19 mouse cellular contexts compared by ENCODE assay signal in the genomic region with DNA sequence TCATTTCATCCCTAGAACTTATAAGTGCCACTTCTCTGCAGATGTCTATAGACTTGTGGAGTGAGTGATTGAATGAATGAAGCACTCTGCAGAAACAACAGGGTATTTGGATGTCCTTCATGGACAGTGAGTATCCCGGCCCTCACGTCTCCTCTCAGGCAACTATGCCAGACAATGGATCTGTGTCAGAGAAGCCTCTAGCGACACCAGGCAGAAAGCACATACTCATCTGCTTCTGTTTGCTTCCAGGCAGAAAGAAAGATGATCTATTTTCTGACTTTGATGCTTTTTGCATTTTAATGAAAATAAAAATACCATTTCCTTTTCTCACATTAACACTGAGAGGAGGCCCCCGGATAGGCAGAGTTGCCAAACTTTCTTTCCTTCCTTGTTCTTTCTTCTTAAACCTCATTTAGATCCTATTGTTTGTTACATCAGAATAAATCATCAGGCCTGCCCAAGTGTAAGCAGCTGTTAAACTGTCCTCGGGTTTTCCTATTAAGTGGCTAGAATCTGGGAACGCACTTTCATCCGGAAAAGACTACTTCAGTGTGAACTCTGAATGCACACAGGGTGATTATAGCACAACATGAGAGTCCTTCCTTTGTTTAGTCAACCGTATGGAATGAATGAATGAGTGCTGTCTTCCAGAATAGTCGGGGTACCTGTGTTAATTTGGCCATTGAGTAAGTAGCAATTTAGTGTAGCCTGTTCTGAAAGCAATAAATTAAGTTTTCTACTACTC.
DNase-seq lines count a peak whose midpoint lies in the region; ATAC-seq and TF ChIP-seq lines count a peak whose summit lies in the region.
"Had no signal": no experiment of that assay in that cellular context is flagged by ENCODE, and none has a peak within 500 bp of the region (broad histone marks: within the 10 kb centered on the region; RNA-seq: fewer than 3 reads in every experiment).

No protein-coding gene starts in this region.

- TF ChIP-seq CTCF in left cerebral cortex, adult 2 months (IDR thresholded peaks at IDR 0.05) = no peak; the same call in 1 of the 2 replicates
- no peak for TF ChIP-seq CTCF in liver, postnatal 0 days (IDR thresholded peaks at IDR 0.05; ENCODE audit: low read depth)

- intact Hi-C loops in left cerebral cortex, adult 2 months (cut with DNase I) = no loop called here

- no peak overlapping the region for H3K9ac ChIP-seq in liver, postnatal 0 days (replicated peaks)
- H3K9ac ChIP-seq: heart, embryonic 15.5 days; hindbrain, embryonic 12.5 days; liver, embryonic 13.5 days; stomach, embryonic 15.5 days had no signal

- no peaks in the 10 kb centered on the region for H3K27me3 ChIP-seq in liver, postnatal 0 days (ENCODE audit: insufficient read depth, low read length)
- H3K27me3 ChIP-seq: heart, embryonic 15.5 days; hindbrain, embryonic 12.5 days; liver, embryonic 13.5 days; stomach, embryonic 15.5 days had no signal

- no peaks in the 10 kb centered on the region for H3K36me3 ChIP-seq in liver, postnatal 0 days (replicated peaks; ENCODE audit: insufficient read depth, low read length)
- H3K36me3 ChIP-seq: G1E; heart, embryonic 15.5 days; hindbrain, embryonic 12.5 days; liver, embryonic 13.5 days; stomach, embryonic 15.5 days had no signal

- H3K4me2 ChIP-seq in liver, postnatal 0 days (ENCODE audit: low read depth, low read length) = no peak overlapping the region
- H3K4me2 ChIP-seq: heart, embryonic 15.5 days; hindbrain, embryonic 12.5 days; liver, embryonic 13.5 days; stomach, embryonic 15.5 days had no signal

- no peak for TF ChIP-seq EP300 in liver, postnatal 0 days (IDR thresholded peaks at IDR 0.05; ENCODE audit: low read depth)

- H3K4me3 ChIP-seq in left cerebral cortex, adult 2 months = no peak overlapping the region
- H3K4me3 ChIP-seq in liver, postnatal 0 days (ENCODE audit: low read depth, low read length) = no peak overlapping the region
- H3K4me3 ChIP-seq: heart, embryonic 15.5 days; hindbrain, embryonic 12.5 days; liver, embryonic 13.5 days; stomach, embryonic 15.5 days had no signal

- ATAC-seq in liver, postnatal 0 days = no peak
- ATAC-seq: forebrain, embryonic 16.5 days; intestine, postnatal 0 days; midbrain, embryonic 16.5 days had no signal

- WGBS in liver, postnatal 0 days (ENCODE audit: insufficient replicate concordance) = 66% methylated on average over 9 of the region's 9 CpGs

- H3K4me1 ChIP-seq in liver, postnatal 0 days (ENCODE audit: insufficient read depth) = no peaks in the 10 kb centered on the region
- H3K4me1 ChIP-seq: heart, embryonic 15.5 days; liver, embryonic 13.5 days; stomach, embryonic 15.5 days had no signal

- peak; percentile 2 to 27 for DNase-seq in frontal cortex, adult 2 months (ENCODE audit: extremely low spot score in 1 of 2, low spot score in 1 of 2)
- no peak for DNase-seq in frontal cortex, postnatal 25 days (ENCODE audit: low spot score in 2 of 2)
- DNase-seq in left cerebral cortex, adult 18-20 months (ENCODE audit: low spot score in 2 of 2) = peak; percentile 2 to 6
- no peak for DNase-seq in left cerebral cortex, adult 2 months (ENCODE audit: extremely low spot score in 1 of 2, low spot score in 2 of 2)
- DNase-seq in right cerebral cortex, adult 2 months (ENCODE audit: low spot score in 2 of 2) = peak; percentile 5 to 21
- DNase-seq in right cerebral cortex, postnatal 4 days = no peak
- no peak for DNase-seq in liver, postnatal 0 days
- DNase-seq in cerebellum, adult 9-11 months = no peak
- DNase-seq: adrenal gland, postnatal 25 days; cerebellum, postnatal 25 days; liver, embryonic 13.5 days; thymus, postnatal 14 days had no signal

- no peak overlapping the region for H3K27ac ChIP-seq in left cerebral cortex, adult 2 months
- no peak overlapping the region for H3K27ac ChIP-seq in liver, postnatal 0 days (ENCODE audit: low read depth)
- H3K27ac ChIP-seq: heart, embryonic 15.5 days; hindbrain, embryonic 12.5 days; liver, embryonic 13.5 days; stomach, embryonic 15.5 days had no signal

- no peaks in the 10 kb centered on the region for H3K9me3 ChIP-seq in liver, postnatal 0 days (ENCODE audit: low read length)
- H3K9me3 ChIP-seq: G1E; heart, embryonic 15.5 days; hindbrain, embryonic 12.5 days; liver, embryonic 13.5 days; stomach, embryonic 15.5 days had no signal

Comparison
In these comparisons a context has a peak if more than half of its experiments do, and no peak if none do; other contexts are left out.
1. DNase-seq: peak in frontal cortex, adult 2 months (2 of 2), left cerebral cortex, adult 18-20 months (2 of 2) and right cerebral cortex, adult 2 months (2 of 2); none in frontal cortex, postnatal 25 days (0 of 2), left cerebral cortex, adult 2 months (0 of 2), right cerebral cortex, postnatal 4 days (single experiment), liver, postnatal 0 days (single experiment) and cerebellum, adult 9-11 months (single experiment).